Comparison of ENCODE assay signal across 8 mouse cellular contexts in the genomic region with DNA sequence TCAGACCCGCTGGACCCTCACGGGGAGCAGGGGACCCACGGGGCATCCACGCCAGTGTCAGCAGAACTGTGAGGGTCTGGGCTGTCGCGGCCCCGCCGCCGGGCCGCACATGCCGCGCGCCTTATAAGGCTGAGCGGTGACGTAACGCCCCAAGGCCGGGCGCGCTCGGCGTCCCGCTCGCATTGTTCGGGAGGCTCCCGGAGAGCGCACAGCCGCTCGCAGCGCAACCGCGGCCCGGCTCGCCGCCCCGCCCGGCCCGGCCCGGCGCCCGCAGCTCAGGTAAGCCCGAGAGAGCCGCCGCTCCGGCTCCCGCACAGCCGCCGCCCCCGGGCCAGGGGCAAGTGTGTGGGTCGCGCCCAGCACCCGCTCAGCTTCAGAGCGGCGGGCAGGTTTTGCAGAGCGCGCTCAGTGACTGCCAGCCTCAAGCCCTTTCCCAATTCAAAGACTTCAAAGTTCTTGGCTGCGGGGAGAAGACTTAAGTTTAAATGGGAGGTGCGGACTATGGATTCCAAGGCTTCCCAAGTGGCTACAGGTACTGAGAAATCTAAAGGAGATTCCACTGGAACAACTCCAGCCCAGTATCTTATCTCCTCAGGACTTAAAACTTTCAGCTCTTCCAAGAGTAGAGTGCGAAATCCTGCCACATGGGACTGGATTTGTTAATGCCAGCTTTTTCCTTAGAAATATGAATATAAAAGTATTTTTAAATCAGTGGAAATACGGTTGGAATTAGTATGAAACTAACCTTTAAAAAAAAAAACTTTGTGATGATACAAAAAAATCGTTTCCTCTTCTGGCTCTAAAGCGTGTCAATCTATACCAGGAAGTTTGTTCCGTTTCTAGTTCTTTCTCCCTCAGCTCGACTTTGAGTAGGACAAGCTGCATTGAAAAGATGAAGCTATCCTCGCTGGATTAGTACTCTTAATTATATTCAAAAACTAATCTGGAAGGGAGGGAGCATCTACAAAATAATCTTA. TPM values are rescaled to one million over a fixed set of nuclear protein-coding genes. Genes with fewer than 3 reads are reported as not detected.
DNase-seq lines count a peak whose midpoint lies in the region; ATAC-seq and TF ChIP-seq lines count a peak whose summit lies in the region.

No protein-coding gene starts in this region.

- peak overlapping the region; percentile 58 for H3K9ac ChIP-seq in hindbrain, postnatal 0 days (replicated peaks; ENCODE audit: low read length)

- 3% methylated on average over 58 of the region's 64 CpGs for WGBS in hindbrain, postnatal 0 days

- peak overlapping the region; percentile 96 for H3K4me2 ChIP-seq in hindbrain, postnatal 0 days (ENCODE audit: low read depth, low read length)

- peak overlapping the region; percentile 72 for H3K4me3 ChIP-seq in hindbrain, postnatal 0 days (ENCODE audit: low read length)

- intact Hi-C loops in left cerebral cortex, postnatal 25 days (cut with DNase I) = no loop called here

- H3K9me3 ChIP-seq in hindbrain, postnatal 0 days (ENCODE audit: low read length) = no peaks in the 10 kb centered on the region

- no peaks in the 10 kb centered on the region for H3K36me3 ChIP-seq in hindbrain, postnatal 0 days (ENCODE audit: insufficient read depth, low read length)

- peak; percentile 90 for DNase-seq in NIH3T3 (ENCODE audit: low read depth)
- DNase-seq in cerebellum, postnatal 14 days = peak; percentile 23 to 49
- peak; percentile 50 to 67 for DNase-seq in gastrocnemius, adult 8-10 months (ENCODE audit: low spot score in 2 of 2)
- peak; percentile 70 for DNase-seq in hindbrain, postnatal 0 days (ENCODE audit: low spot score)
- DNase-seq in left cerebral cortex, postnatal 25 days (ENCODE audit: low spot score in 2 of 2) = peak; percentile 44 to 56
- DNase-seq in right cerebral cortex, postnatal 14 days = peak; percentile 53
- DNase-seq in urinary bladder, postnatal 36 days (ENCODE audit: low spot score in 2 of 2) = peak; percentile 64 to 76

- 0 out of 2 replicates have a peak overlapping the region, but pooled peaks have one; percentile 11 for H3K27ac ChIP-seq in hindbrain, postnatal 0 days

- H3K27me3 ChIP-seq in hindbrain, postnatal 0 days (ENCODE audit: insufficient read depth, low read length) = no peaks in the 10 kb centered on the region

- TF ChIP-seq CTCF in hindbrain, postnatal 0 days (IDR thresholded peaks at IDR 0.05; ENCODE audit: low read depth) = no peak

- peak; percentile 94 for ATAC-seq in hindbrain, postnatal 0 days
- peak; percentile 77 for ATAC-seq in megakaryocyte-erythroid progenitor cell, adult 5-6 weeks (replicated peaks; ENCODE audit: low FRiP score, low TSS enrichment, poor library complexity, severe bottlenecking)

- H3K4me1 ChIP-seq in hindbrain, postnatal 0 days (ENCODE audit: insufficient read depth, low read length) = no peaks in the 10 kb centered on the region

RNA-seq across cellular contexts. Expression of a gene that starts 57.3 kb away (rescaled TPM):
- 10 to 100 TPM; 28.6 to 40.1 (median 38.8) TPM for total RNA-seq in gastrocnemius, adult 8-10 months (2022)
- 8.6 and 17.7 TPM in 2 replicates for total RNA-seq in hindbrain, postnatal 0 days (2014; rRNA removed)
- 42.5 and 43.4 TPM in 2 replicates for polyA plus RNA-seq in hindbrain, postnatal 0 days (2015; fragmentation: Nextera tagmentation; extraction: Ambion mirVana)
- 10 to 100 TPM; 15.9 to 16.1 TPM for total RNA-seq in left cerebral cortex, postnatal 25 days (2021)
- total RNA-seq in megakaryocyte-erythroid progenitor cell, adult 5-6 weeks (2014; fragmentation: Nextera tagmentation) = 55.3 and 73.6 TPM in 2 replicates
- total RNA-seq in megakaryocyte-erythroid progenitor cell, adult 5-6 weeks (2017) = 135 and 155 TPM in 2 replicates

Comparison
In these comparisons a context has a peak if more than half of its experiments do, and no peak if none do; other contexts are left out.
1. Peak in every context shown above with its lines: DNase-seq, ATAC-seq, H3K4me3 ChIP-seq and H3K27ac ChIP-seq.
2. DNase-seq: peak in every context shown above with its lines; median percentile 90 in NIH3T3; 70 in hindbrain, postnatal 0 days; 70 in urinary bladder, postnatal 36 days; 58 in gastrocnemius, adult 8-10 months; 53 in right cerebral cortex, postnatal 14 days; 50 in left cerebral cortex, postnatal 25 days; 36 in cerebellum, postnatal 14 days.